Mouse (Mus musculus): ENCODE measurements at regions not wholly inside any gene's neighbourhood (a gene's known extent, or its start where the extent isn't known, plus 50 kb on each side); places are given as distances from the start of the nearest gene placed in this dataset.

GRCm38 (mm10) chr1:119301258-119301657 lies 120.8 kb downstream of the Inhbb start:
- Histone ChIP-seq H3K4me1 (ENCODE audit: control insufficient read depth in 2 of 2, insufficient read depth in 2 of 2, low read length in 2 of 2, poor library complexity in 1 of 2) (peaks cover 24 to 35% of the 10 kb centered on the region in 2 experiments), H3K36me3 (ENCODE audit: control insufficient read depth, insufficient read depth, low read length, poor library complexity, severe bottlenecking) (no peaks in the 10 kb centered on the region), H3K9ac (ENCODE audit: insufficient read depth, low read depth, low read length, poor library complexity, severe bottlenecking) (no peak overlapping the region; the same call in 1 of the 2 replicates), H3K27ac (ENCODE audit: insufficient read depth, low read depth, low read length, poor library complexity, severe bottlenecking) (peak overlapping the region; percentile 76; the same call in 1 of the 2 replicates), H3K4me3 (ENCODE audit: insufficient read depth in 1 of 2, low read depth in 1 of 2, low read length in 2 of 2, poor library complexity in 1 of 2, severe bottlenecking in 1 of 2) (peak overlapping the region in 1 of 2 experiments; percentile 17; a peak in 1 of 4 replicates), H3K9me3 (ENCODE audit: control insufficient read depth, insufficient read depth, low read depth, low read length) (no peaks in the 10 kb centered on the region)
- in situ Hi-C loops (cut with MboI; ENCODE audit: low sequenced_read_pairs in 2 of 2, unreplicated experiment in 2 of 2), result no loop called here
- DNase-seq (ENCODE audit: low read depth, low spot score), result no peak
- TF ChIP-seq ZC3H11A (IDR thresholded peaks at IDR 0.05; ENCODE audit: borderline replicate concordance, low read depth, low read length) (no peak), CHD2 (IDR thresholded peaks at IDR 0.05; ENCODE audit: low read depth, low read length) (0 out of 2 replicates have a peak, but pooled peaks have one; percentile 11)

GRCm38 (mm10) chr1:119299842-119300752 lies 122.0 kb downstream of the Inhbb start:
- peak overlapping the region; percentile 71 for H3K27ac ChIP-seq (ENCODE audit: insufficient read depth, low read depth, low read length, poor library complexity, severe bottlenecking)
- TF ChIP-seq ZNF384 (IDR thresholded peaks at IDR 0.05; ENCODE audit: low read depth, low read length), result no peak
- TF ChIP-seq HCFC1 (IDR thresholded peaks at IDR 0.05; ENCODE audit: borderline replicate concordance, insufficient read depth, low read length), result no peak
- TF ChIP-seq MAFK (IDR thresholded peaks at IDR 0.05; ENCODE audit: insufficient read depth, low read depth, low read length), result no peak
- TF ChIP-seq CHD2 (IDR thresholded peaks at IDR 0.05; ENCODE audit: low read depth, low read length), result no peak
- TF ChIP-seq ZC3H11A (IDR thresholded peaks at IDR 0.05; ENCODE audit: borderline replicate concordance, low read depth, low read length), result no peak
- H3K4me3 ChIP-seq (ENCODE audit: insufficient read depth in 1 of 2, low read depth in 1 of 2, low read length in 2 of 2, poor library complexity in 1 of 2, severe bottlenecking in 1 of 2), result no peak overlapping the region
- peak overlapping the region; percentile 36; the same call in 1 of the 2 replicates for H3K9ac ChIP-seq (ENCODE audit: insufficient read depth, low read depth, low read length, poor library complexity, severe bottlenecking)
- no peaks in the 10 kb centered on the region for H3K36me3 ChIP-seq (ENCODE audit: control insufficient read depth, insufficient read depth, low read length, poor library complexity, severe bottlenecking)
- DNase-seq (ENCODE audit: low read depth, low spot score), result no peak
- no peaks in the 10 kb centered on the region for H3K9me3 ChIP-seq (ENCODE audit: control insufficient read depth, insufficient read depth, low read depth, low read length)
- in situ Hi-C loops (cut with MboI; ENCODE audit: low sequenced_read_pairs in 2 of 2, unreplicated experiment in 2 of 2), result no loop called here
- peaks cover 24 to 29% of the 10 kb centered on the region in 2 experiments for H3K4me1 ChIP-seq (ENCODE audit: control insufficient read depth in 2 of 2, insufficient read depth in 2 of 2, low read length in 2 of 2, poor library complexity in 1 of 2)

- Histone ChIP-seq H3K4me3 (ENCODE audit: insufficient read depth in 1 of 2, low read depth in 1 of 2, low read length in 2 of 2, poor library complexity in 1 of 2, severe bottlenecking in 1 of 2) (no peak overlapping the region), H3K9me3 (ENCODE audit: control insufficient read depth, insufficient read depth, low read depth, low read length) (no peaks in the 10 kb centered on the region), H3K36me3 (ENCODE audit: control insufficient read depth, insufficient read depth, low read length, poor library complexity, severe bottlenecking) (no peaks in the 10 kb centered on the region), H3K27ac (ENCODE audit: insufficient read depth, low read depth, low read length, poor library complexity, severe bottlenecking) (no peak overlapping the region), H3K4me1 (ENCODE audit: control insufficient read depth in 2 of 2, insufficient read depth in 2 of 2, low read length in 2 of 2, poor library complexity in 1 of 2) (peaks cover 20 to 25% of the 10 kb centered on the region in 2 experiments), H3K9ac (ENCODE audit: insufficient read depth, low read depth, low read length, poor library complexity, severe bottlenecking) (no peak overlapping the region)
- TF ChIP-seq ZNF384 (IDR thresholded peaks at IDR 0.05; ENCODE audit: low read depth, low read length), result no peak
- no peak for TF ChIP-seq ZC3H11A (IDR thresholded peaks at IDR 0.05; ENCODE audit: borderline replicate concordance, low read depth, low read length)
- TF ChIP-seq HCFC1 (IDR thresholded peaks at IDR 0.05; ENCODE audit: borderline replicate concordance, insufficient read depth, low read length), result no peak
- TF ChIP-seq CHD2 (IDR thresholded peaks at IDR 0.05; ENCODE audit: low read depth, low read length), result no peak
- TF ChIP-seq MAFK (IDR thresholded peaks at IDR 0.05; ENCODE audit: insufficient read depth, low read depth, low read length), result no peak
- in situ Hi-C loops (cut with MboI; ENCODE audit: low sequenced_read_pairs in 2 of 2, unreplicated experiment in 2 of 2), result no loop called here
- DNase-seq (ENCODE audit: low read depth, low spot score), result no peak
Measured at GRCm38 (mm10) chr1:119298696-119299230, 123.3 kb downstream of the Inhbb start.

- Histone ChIP-seq H3K4me3 (ENCODE audit: insufficient read depth in 1 of 2, low read depth in 1 of 2, low read length in 2 of 2, poor library complexity in 1 of 2, severe bottlenecking in 1 of 2) (no peak overlapping the region), H3K9me3 (ENCODE audit: control insufficient read depth, insufficient read depth, low read depth, low read length) (no peaks in the 10 kb centered on the region), H3K4me1 (ENCODE audit: control insufficient read depth in 2 of 2, insufficient read depth in 2 of 2, low read length in 2 of 2, poor library complexity in 1 of 2) (peaks cover 13 to 14% of the 10 kb centered on the region in 2 experiments), H3K27ac (ENCODE audit: insufficient read depth, low read depth, low read length, poor library complexity, severe bottlenecking) (no peak overlapping the region), H3K9ac (ENCODE audit: insufficient read depth, low read depth, low read length, poor library complexity, severe bottlenecking) (no peak overlapping the region), H3K36me3 (ENCODE audit: control insufficient read depth, insufficient read depth, low read length, poor library complexity, severe bottlenecking) (no peaks in the 10 kb centered on the region)
- in situ Hi-C loops (cut with MboI; ENCODE audit: low sequenced_read_pairs in 2 of 2, unreplicated experiment in 2 of 2), result no loop called here
- no peak for DNase-seq (ENCODE audit: low read depth, low spot score)
- TF ChIP-seq CHD2 (IDR thresholded peaks at IDR 0.05; ENCODE audit: low read depth, low read length), result no peak
- TF ChIP-seq MAFK (IDR thresholded peaks at IDR 0.05; ENCODE audit: insufficient read depth, low read depth, low read length), result no peak
- no peak for TF ChIP-seq ZNF384 (IDR thresholded peaks at IDR 0.05; ENCODE audit: low read depth, low read length)
- no peak for TF ChIP-seq ZC3H11A (IDR thresholded peaks at IDR 0.05; ENCODE audit: borderline replicate concordance, low read depth, low read length)
- TF ChIP-seq HCFC1 (IDR thresholded peaks at IDR 0.05; ENCODE audit: borderline replicate concordance, insufficient read depth, low read length), result no peak
Measured at GRCm38 (mm10) chr1:119295121-119295520, 126.9 kb downstream of the Inhbb start.
